Mouse (Mus musculus): ENCODE results near the gene Hsdl1. TPM values are rescaled to one million over a fixed set of nuclear protein-coding genes. Genes with fewer than 3 reads are reported as not detected.

The Hsdl1 gene
- 10 to 100 TPM; 47.2 to 55.7 TPM for total RNA-seq (2021)
- long read RNA-seq, experiment 1, transcript Hsdl1-201 (5 exons, 3,141 nt) = major isoform, 82 of 109 reads
- long read RNA-seq, experiment 1, partial matches to known transcripts = 6 of 109 reads
- long read RNA-seq, experiment 1, other reads (novel, unspliced or antisense) = 21 of 109 reads
- long read RNA-seq, experiment 2, transcript Hsdl1-201 (5 exons, 3,141 nt) = major isoform, 65 of 83 reads
- long read RNA-seq, experiment 2, partial matches to known transcripts = 13 of 83 reads
- long read RNA-seq, experiment 2, other reads (novel, unspliced or antisense) = 5 of 83 reads

DNA sequence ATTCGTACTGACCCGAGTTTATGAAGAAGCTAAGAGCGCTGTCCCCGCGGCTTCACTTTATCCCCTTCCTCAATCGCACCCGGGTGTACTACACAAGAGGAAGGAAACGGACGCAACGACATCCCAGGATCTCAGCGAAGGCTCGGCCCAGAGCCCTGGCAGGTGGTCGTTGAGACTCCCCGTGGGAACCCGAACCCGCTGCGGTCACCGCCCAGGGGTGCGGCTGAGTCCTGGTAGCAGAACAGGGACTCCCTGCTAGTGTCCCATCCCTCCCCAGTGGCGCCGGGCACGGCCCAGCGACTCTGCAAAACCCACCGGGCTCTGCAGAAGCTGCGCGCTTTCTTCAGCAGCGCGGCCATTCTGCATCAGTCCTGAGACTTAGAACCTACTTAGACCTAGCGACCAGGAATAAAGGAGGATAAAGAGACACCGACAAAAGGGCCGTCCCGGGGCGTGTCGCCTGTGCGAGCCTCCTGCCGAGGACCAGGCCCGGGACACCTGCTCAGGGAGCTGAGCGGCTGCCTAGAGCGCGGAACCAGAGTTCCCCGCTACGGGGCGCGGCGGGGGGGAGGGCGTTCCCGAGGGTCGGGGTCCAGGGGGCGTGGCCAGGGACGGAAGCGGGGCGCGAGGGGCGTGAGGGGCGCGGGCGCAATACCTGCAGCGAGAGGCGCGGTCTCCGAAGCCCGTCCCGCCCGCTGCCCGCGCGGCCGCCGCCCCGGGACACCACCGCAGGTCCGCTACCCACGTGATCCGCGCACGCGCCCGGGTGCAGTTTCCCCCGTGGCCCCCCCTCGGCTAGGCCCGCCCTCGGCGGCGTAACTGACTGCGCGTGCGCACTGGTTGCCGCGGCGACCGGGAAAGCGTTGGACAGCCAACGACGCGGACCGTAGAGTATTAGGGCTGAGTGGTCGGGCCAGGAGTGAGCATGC, at the start of gene Hsdl1, which contains the start of gene Dnaaf1:
Gene Hsdl1 (minus strand): TSS at position 747 of the 929 bp plus-strand sequence.
Gene Dnaaf1 (plus strand): TSS at position 799 of the 929 bp plus-strand sequence.
- peak; percentile 97 to 99 for DNase-seq (ENCODE audit: low spot score in 2 of 2)

DNA sequence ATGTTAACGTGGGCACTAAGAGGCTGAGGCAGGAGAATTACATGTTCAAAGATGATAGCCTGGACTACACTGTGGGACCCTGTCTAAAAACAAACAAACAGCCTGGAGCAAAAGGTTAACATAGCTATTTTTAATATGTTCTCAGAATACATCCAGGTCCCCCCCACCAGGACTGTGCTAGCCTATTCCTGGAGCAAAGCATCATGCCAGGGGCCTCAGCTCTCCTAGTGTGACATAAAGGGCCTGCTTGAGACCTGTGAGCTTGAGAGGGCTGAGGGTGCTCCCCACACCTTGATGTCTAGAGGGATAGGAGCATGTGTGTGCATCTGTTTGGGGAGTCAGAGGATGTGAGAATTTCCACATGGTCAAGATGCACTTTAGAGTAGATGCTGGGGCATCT, 48.8 kb upstream of the Hsdl1 start:
- no peak for DNase-seq (ENCODE audit: low spot score in 2 of 2)

DNA sequence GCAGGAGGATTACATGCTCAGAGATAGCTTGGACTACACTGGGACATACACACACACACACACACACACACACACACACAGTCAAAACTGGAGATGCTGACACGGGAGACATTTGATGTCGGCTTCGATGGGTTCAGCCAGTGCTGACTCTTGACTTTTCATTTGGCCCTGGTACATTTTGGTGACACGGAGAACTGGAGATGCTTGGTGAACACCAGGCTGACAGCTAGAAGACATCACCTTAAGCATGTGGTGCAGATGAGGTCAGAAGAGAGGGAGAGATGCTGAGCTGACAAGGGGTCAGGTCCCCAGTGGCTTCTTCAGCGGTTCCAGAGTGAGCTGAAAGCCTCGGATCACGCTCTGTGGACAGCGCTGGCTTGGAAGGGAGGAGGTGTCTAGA, 48.1 kb upstream of the Hsdl1 start:
- DNase-seq (ENCODE audit: low spot score in 2 of 2) = no peak

DNA sequence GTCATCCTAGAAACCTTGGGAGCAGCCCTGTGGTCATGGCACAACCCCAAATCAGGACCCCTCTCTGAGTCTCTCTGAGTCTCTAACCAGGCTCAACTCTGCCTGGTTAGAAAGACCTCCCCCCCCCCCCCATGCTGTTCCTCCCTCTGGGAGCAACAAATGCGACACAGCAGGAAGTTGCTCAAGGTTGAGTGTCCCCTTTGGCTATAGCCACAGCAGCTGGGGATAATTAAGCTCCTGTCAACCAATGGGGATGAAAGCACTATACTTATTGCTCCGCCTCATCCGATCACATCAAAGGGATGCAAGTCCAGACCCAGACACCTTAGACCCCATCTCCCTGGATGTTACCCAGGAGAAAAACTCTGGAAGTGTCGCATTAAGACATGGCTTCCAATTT, 47.6 kb upstream of the Hsdl1 start:
- no peak for DNase-seq (ENCODE audit: low spot score in 2 of 2)

DNA sequence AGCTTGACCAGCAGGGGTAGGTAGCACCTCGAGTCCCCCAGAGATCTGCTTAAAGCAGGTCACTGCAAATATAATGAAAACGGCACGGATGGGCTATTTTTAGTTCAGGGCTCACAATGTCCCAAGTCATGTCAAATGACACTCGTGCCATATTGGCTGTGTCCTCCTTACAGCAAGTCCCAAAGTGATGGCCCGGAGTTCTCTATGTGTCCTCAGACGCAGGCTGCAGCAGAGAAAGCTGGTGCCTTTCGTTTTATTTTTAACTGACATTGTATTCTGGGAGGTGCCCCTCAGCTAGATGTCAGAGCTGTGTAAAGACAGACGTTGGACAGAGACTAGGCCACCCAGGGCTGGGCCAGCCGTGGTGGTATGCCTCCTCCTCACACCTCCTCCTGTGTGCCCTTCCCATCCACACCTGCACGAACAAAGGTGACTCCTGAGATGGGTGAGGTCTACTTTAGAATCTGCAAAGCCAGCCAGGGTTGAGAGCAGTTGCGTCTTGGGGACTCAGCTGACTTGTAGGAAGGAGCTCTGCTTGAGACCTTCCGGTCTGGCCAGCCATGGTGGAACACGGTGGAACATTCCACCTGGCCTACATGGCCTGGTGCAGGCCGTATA, 46.0 kb upstream of the Hsdl1 start:
- no peak for DNase-seq (ENCODE audit: low spot score in 2 of 2)

DNA sequence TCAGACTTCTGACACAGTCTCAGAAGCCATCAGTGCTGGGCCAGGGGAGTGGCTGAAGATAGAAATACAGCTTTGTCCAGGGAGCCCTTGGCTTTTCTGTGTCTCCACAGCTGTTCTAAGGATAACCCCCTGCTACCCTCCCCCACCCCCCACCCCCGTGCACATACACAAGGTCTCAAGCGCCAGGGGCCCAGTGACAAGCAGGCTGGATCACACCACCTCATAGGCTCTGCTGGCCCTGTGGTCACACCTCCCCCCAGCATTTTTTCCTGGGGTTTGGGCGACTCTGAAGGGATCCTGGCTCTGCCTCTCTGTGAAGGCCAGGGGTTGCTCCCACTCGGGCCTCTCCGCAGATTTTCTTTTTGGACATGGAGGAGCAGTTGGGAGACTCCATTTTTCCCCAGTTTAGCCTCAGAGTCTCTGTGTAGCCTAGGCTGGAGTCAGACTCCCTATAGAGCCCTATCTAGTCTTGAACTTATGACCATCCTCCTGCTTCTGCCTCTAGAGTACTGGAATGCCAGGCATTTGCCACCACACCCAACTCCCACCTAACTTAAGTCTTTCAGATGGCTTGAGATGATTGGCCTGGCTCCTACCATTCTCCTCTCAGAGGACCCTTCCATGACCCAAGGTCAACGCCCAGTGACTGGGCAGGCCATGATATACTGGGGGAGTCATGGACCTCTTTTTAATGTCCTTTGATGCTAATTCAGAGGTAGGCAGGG, 45.3 kb upstream of the Hsdl1 start:
- DNase-seq (ENCODE audit: low spot score in 2 of 2) = no peak

DNA sequence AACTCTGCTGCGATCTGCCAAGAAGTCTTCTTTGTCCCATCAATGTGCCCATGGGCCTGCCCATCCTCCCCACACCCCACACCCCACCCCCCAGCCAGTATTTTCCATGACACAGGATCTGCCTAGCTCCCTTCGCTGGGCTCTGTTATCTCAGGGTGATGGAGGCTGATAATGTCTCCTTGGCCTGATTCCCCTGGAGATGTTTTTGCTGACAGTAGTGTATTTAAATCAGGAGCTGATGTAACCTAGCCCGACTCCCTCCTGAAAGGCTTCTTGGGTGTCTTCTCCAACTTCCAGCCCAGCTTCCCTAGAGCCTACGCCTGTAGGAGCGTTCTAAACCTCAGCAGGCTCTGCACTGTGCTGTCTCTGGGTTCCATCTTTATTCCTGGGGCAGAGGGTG, 43.9 kb upstream of the Hsdl1 start:
- DNase-seq (ENCODE audit: low spot score in 2 of 2) = no peak

DNA sequence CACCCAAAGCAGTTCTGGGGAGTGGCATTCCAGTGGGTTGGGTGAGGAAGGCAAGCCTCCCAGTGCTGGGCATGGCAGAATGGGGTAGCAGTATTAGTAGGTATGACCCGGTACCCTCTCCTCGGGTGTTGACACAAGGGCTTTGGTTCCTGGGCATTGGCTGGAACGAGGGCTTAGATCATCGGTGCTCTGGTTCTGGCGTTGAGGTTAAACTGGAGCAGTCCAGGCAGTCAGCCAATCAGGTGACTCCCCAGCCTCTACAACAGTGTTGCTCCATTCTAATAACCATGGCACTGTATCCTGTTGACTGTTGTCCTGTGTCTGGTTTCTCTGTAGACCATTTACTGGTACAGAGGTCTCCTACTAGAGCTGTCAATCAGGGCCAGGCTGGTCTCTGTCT, 42.6 kb upstream of the Hsdl1 start:
- DNase-seq (ENCODE audit: low spot score in 2 of 2) = no peak

DNA sequence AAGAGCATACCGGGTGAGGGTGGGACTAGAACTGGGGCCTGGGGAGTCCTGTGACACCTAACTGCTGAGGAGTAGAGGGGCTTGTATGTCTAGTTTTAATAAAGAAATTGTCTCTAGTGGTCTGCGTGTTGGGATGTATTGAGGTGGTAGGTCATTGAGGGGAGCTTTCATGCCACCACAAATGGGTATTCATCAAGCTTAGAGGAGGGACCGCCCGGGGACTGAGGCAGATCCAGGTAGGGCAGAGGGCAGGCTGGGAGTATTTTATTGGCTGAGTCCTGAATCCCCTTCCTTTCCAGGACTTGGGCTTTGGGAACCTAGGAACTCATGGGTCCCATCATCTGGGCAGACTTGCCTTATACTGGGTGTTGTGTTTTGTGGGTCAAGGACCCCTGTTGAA, 41.8 kb upstream of the Hsdl1 start:
- DNase-seq (ENCODE audit: low spot score in 2 of 2) = no peak

DNA sequence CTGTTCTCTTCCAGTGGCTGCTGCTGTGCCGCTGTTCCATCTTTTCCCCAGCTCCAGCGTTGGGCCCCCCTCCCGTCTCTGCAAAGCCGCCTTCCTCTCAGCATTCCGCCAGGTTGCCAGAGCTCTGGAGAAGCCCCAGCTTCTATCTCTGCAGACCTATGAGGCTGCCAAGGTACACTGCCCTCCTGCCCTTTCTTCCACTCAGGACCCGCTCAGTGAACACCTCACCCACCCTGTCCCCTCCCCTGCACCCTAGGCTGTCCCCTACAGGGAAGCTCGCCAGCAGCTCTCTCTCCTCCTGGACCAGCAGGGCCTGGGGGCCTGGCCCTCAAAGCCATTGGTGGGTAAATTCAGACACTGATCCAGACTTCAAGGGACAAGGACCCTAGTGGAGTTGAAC, 41.4 kb upstream of the Hsdl1 start:
- DNase-seq (ENCODE audit: low spot score in 2 of 2) = no peak

DNA sequence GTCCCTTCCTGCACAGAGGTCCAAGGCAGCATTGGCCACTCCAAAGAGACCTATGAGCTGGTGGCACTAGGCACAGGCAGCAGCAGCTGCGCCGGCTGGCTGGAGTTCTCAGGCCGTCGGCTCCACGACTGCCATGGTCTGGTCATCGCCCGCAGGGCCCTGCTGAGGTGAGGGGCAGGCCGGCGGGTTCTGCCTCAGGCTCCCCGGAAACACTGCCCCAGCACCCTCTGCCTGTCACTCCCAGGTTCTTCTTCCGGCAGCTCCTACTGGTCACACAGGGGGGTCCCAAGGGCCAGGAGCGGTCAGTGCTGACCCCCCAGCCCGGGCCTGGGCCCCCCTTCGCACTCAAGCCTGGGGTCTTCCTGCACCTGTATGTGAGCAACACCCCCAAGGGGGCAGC, 40.1 kb upstream of the Hsdl1 start:
- DNase-seq (ENCODE audit: low spot score in 2 of 2) = no peak

DNA sequence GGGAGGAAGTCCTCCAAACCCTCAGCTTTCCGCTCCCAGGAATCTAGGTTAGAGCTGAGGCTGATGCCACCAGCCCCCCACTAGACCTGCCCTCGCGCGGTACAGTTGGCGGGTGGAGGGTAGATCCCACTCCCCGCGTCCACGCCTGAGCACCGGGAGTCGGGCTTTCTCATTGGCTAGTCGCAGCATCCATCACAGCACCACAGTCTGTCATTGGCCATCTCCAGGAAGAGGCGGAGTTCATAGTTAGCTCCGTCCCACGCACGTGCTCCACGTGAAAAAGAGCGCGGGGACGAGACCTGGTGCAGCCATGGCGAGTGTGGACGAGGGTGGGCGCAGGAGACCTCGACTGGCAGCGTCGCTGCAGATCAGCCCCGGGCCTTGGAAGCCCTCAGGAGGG, 37.5 kb upstream of the Hsdl1 start, which contains the start of gene Adad2:
Gene Adad2 (plus strand): TSS at position 277 of the 400 bp plus-strand sequence.
- DNase-seq (ENCODE audit: low spot score in 2 of 2) = no peak

DNA sequence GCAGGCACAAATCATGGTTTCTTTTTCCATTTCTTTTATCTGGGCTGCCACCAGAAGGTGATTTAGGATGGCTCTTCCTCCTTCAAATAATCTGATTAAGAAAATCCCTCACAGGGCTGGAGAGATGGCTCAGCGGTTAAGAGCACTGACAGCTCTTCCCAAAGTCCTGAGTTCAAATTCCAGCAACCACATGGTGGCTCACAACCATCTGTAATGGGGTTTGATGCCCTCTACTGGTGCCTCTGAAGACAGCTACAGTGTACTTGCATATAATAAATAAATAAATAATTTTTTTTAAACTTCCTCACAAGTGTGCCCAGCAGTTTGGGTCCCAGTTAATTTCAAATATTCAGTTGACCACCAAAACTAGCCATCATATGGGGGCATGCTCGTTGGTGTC, 31.2 kb upstream of the Hsdl1 start:
- no peak for DNase-seq (ENCODE audit: low spot score in 2 of 2)

DNA sequence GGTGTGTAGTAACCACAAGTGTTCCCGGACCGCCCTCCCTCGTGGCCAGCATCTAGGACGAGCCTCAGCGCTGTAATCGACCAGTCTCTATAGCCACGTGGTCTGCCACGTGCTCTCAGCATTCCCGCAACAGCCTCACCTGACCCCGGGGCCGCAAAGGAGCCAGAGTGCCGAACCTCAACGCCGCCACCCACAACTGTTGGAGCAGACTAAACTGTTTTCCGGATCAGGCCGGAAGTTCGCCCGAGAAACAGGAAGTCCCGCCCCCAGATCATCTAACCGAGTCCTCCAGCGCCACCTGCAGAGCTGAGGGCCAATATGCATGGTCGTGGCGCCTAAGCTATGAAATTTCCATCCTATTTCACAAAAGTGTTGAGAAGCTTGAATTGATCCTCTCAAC, 30.0 kb upstream of the Hsdl1 start, which contains the start of gene Taf1c:
Gene Taf1c (minus strand): TSS at position 227 of the 400 bp plus-strand sequence.
- DNase-seq (ENCODE audit: low spot score in 2 of 2) = peak; percentile 93 to 97

DNA sequence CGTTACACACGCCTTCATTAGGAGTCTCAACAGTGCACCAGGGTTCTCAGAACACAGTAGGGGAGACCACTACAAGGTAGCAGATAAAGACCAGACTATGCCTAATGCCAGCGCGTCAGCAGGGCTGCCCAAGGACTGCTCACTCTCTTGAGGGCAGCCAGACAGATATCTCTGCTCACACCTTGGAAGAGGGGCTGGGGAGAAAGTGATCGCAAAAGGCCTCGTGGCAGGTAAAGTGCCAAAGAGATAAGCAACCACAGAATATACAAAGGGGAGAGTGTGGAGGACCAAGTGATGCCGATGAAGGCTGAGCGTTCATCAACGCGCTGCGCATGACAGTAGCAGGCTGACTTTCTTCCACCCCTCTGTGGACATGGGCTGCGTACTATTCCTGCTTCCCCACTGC, 29.4 kb upstream of the Hsdl1 start:
- DNase-seq (ENCODE audit: low spot score in 2 of 2) = no peak

DNA sequence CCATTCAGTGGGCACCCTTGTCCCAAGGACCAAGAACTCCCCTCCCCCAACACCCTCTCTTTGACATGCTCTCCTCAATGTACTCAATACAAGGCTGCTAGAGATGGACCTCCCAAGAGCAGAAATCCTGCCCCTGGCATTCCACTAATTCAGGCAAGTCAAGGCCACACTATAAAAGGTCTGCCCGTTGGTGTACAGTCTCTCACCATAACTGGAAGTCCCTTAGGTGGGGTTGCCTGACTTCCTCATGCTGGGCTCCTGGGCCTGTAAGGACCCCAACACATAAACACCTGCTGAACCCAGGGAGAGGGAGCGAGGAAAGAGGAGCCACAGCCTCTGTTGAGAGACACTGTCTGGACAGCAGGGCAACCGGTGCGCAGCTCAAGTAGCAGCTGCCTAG, 28.8 kb upstream of the Hsdl1 start:
- no peak for DNase-seq (ENCODE audit: low spot score in 2 of 2)

DNA sequence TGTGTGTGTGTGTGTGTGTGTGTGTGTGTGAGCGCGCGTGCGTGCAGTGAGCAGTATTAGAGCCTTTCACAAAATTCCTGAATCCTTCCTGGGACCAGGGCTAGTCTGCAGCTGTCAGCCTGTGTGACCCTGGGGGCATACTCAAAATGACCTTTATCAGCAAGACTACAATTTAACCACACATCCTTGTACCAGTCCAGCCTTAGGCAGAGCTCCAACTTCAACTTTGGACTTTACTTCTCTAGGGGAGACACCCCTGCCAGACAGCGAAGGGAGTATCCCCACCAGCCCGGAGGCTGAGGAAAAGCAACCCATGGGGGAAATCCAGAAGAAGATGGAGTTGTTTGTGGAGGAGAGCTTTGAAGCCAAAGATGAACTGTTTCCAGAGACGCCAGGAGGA, 16.5 kb upstream of the Hsdl1 start:
- DNase-seq (ENCODE audit: low spot score in 2 of 2) = no peak

DNA sequence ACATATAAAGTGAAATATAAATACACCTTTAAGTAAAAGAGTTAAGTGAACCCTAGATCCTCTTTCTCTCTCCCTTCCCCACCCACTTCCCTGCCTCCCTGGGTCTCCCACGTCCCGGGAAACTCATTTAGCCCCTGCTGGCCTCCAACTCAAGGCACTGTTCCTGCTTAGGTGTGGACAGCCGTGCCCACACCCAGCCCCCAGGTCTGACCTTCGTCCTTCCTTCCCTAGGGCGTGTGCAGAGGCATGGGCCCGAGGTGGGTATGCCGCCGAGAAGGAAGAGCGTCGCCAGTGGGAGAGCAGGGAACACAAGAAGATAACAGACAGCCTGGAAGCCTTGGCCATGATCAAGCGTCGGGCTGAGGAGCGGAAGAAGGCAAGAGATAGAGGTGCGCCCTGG, 15.4 kb upstream of the Hsdl1 start:
- DNase-seq (ENCODE audit: low spot score in 2 of 2) = no peak

DNA sequence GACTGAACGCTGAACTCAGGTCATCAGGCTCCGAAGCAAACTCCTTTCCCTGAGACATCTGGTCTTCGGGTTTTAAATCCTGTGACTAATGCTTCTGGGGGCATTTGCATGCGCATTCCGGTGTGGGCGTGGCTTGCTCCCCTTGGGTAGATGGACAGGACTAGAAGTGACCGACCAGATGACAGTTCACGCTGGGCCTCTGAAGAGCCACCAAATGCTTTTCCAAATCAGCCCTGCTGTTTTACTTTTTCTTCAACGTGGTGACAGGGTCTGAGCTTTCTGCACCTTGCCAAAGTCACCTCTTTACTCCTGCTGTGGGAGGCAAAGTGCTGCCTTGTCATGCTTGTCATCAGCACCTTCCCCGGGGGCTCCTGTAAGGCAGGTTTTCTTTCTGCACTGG, 13.9 kb upstream of the Hsdl1 start:
- DNase-seq (ENCODE audit: low spot score in 2 of 2) = no peak

DNA sequence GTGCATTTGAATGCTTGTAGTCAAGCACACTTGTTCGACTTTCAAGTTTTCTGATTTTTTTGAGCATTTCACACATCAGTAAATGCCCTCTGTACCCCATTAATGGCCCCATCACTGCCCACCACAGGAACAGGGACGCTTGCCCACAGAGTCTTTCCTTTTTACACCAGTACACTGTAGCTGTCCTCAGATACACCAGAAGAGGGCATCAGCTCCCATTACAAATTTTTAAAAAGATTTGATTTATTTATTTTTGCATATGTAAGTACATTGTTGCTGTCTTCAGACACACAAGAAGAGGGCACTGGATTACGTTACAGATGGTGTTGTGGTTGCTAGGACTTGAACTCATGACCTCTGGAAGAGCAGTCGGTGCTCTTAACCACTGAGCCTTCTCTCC, 13.3 kb upstream of the Hsdl1 start:
- no peak for DNase-seq (ENCODE audit: low spot score in 2 of 2)

DNA sequence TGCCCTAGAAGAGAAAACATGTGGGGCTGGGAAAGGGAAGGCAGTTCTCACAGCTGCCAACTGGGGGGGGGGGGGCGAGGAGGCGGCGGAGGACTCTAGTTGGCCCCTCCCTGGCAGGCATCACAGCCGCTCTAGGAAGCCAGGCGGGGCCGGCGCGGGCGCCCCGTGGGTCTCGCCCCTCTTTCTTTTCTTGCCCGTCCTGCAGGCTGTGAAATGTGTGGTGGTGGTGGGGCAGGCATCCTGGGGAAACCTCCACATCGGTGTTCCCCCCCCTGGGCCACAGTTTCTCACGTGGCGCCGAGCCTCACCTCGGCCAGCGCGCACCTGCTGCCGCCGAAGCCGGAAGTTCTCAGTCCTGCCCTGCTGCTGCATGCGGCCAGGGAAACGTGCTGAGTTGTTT, 10.9 kb upstream of the Hsdl1 start:
- DNase-seq (ENCODE audit: low spot score in 2 of 2) = no peak

Measured in left cerebral cortex, adult 18-20 months (tissue).